Mouse (Mus musculus): ENCODE results near the gene Pgls.

Pgls gene

GRCm38 (mm10) chr8:71591471-71592373, at the start of gene Pgls:
TSS of gene Pgls (plus strand) at chr8:71592176.
- DNase-seq: peak; percentile 98

DNA sequence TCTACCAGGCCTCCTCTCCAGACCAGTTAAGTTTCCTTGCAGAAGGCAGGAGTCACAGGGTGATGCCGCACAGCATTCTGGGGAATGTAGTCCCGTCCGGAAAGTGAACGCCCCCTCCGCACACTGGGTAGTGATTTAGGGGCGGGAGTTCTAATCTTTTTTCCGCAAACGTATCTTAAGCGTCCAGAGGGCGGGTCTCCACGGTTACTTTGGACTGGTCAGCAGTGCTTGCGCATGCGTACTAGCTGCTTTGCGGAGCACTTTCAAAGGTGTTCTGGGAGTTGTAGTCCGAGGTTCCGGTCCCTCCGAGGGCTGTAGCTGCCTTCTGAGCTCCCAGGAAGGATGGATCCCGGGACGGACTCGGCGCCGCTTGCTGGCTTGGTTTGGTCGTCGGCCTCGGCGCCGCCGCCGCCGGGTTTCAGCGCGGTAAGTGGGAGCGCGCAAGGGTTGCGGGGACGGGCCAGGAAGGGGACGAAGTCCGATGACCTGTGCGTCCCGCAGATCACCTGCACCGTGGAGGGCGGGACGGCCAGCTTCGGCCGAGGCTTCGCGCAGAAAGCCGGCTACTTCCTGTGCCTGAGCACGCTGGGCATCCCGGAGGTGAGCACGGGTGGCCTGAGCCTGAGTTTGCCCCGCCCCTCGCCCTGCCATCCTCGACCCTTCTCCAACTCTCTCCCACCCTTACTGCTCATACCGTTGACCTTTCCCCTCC, 49.2 kb upstream of the Pgls start, which contains the start of gene Mvb12a:
Mvb12a (plus strand) TSS at position 291 of the 712 bp plus-strand sequence.
- DNase-seq: peak; percentile 99

DNA sequence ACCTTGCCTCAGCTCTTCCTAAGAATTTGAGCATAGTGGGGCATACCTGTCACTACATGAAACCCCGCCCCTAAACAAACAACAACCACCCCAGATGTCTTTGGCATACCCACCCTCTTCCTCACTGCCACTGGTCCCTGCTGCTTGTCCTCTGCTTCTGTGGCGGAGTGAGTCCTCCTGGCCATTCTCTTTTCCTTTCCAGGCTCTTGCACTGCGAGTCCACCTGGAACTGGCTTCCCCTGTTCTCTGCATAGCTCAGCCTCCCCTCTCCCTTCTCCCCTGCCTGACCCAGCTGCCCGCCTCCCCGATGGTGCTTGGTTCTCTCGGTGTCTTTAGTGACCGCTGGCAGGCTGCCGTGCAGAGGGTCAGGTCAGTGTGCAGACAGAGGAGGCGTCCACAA, 48.2 kb upstream of the Pgls start:
- no peak for DNase-seq

DNA sequence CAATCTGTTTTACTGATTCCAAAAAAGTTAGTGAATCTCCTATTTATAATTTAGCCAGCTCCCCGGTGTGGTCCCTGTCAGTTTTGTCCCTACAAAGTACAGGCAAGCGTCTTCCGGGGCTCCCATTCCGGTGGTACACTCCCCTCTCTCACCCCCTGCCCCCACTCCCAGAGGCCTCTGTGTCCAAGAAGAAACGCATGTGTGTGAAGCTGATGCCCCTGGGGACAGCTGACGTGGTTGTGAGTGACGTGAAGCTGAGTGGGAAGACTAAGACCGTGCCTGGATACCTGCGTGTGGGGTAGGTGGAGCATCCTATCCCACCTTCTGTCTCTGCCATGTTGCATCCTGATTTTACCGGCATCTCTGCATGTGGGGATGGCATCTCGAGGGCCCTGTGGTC, 46.9 kb upstream of the Pgls start:
- no peak for DNase-seq

- no peak for DNase-seq
Observed at GRCm38 (mm10) chr8:71547590-71547989, 44.4 kb upstream of the Pgls start.

DNA sequence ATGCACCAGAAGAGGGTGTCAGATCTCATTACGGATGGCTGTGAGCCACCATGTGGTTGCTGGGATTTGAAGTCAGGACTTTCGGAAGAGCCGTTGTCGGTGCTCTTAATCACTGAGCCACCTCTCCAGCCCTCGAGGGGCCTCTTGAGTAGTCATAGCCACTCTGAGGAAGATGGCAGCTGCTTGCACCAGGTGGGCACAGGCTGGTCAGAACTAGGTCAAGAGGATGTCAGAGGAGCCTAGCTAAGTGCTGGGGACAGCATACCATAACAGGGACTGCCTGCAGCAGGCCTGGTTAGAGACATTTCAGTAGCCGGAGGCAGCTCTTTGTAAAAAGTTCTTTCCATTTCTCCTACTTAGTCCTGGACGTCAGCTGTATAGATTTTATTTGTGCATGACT, 41.2 kb upstream of the Pgls start:
- no peak for DNase-seq

- no peak for DNase-seq
Observed at GRCm38 (mm10) chr8:71552770-71553169, 39.2 kb upstream of the Pgls start.

DNA sequence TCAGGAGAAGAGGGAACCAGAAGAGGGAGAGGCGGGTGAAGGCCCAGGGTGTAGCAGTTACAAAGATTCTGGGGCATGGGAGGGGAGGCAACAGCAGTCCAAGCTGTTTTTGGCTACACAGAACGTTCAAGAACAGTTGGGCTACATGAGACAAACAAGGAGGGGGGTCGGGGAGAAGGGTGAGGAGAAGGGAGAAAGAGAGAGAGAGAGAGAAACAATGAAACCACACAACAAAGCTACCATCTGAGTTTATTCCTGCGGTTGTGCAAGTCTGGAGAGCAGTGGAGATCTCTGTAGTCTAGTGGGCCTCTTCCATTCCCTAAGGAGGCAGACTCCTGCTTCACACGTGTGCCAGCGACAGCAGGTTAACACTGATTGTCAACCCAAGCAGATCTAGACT, 38.0 kb upstream of the Pgls start:
- no peak for DNase-seq

DNA sequence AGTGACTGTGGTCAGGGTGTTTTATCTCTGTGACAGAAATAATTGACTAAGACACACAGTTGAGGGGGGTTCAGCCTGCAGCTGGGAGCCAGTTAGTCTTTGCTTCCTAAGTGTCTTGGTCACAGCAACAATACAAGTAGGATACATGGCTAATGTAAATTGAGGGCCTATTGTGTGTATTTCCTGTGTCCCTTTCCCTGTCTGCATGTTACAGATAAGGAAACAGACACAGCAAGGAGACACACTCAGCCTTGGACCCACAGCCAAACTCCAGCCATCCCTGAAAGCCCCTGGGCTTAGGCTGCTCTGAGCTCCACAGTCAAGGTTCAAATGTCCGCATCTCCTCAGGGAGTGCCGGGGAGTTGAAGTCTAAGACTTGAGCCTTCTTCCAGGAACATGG, 37.3 kb upstream of the Pgls start:
- no peak for DNase-seq

- DNase-seq: peak; percentile 29
Observed at GRCm38 (mm10) chr8:71558071-71558957, 33.7 kb upstream of the Pgls start, which contains the start of gene Tmem221. TSS of gene Tmem221 (minus strand) at chr8:71558871.

GRCm38 (mm10) chr8:71558958-71559690, 32.9 kb upstream of the Pgls start:
- DNase-seq: peak; percentile 88

GRCm38 (mm10) chr8:71560071-71560470, 31.9 kb upstream of the Pgls start:
- DNase-seq: no peak

DNA sequence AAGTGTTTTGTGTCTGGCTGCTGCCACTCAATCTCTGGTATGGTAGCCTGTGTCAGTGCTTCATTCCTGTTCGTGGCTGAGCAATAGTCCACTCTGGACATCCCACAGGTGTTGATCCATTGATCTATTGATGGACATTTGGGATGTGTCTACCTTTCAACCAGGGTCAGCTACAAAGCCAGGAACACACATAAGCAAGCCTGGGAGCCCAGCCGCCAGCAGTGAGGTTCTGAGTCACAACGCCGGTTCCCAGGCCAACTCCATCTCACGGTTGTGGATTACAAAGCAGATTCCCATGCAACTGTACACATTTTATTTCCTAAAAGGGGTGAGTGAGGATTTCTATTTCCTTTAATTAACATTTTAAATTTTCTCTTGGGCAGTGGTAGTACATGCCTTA, 31.2 kb upstream of the Pgls start:
- no peak for DNase-seq

DNA sequence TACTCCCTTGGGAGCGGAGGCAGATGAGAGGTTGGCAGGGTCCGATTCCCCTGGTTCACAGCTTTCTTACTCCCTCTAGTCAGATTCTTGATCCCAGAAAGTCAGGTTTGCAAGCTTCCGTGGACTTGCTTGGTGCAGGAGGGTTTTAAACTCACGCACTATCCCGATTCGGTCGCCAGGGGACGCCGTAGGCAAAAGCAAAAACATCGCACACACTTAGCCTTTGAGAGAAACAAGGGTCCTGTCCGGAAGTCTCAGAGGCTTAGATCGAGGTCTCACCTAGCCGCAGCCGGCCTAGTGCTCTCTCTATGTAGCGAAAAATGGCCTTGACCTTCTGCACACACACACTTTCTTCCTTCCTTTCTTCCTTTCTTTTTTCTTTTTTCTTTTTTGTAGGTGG, 30.6 kb upstream of the Pgls start:
- DNase-seq: peak; percentile 83

DNA sequence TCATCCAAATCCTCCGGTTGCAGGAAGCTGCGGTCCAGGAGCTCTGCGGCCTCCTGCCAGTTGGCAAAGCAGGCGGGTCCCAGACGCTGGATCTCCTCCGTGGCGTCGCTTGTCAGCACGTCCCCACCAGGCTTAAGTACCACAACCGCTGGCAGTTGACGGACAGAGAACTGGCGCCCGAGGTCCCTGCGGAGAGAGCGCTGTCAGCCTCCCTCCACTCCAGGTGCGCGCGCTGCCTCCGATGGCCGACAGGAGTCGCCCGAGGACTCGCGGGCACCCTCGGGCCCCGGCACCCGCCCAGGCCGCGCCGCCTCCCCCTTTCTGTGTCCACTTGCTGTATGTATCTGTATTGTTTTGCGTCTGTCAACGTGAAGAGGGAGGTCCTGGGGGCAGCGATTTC, 29.2 kb upstream of the Pgls start:
- peak; percentile 76 for DNase-seq

GRCm38 (mm10) chr8:71563992-71564391, 28.0 kb upstream of the Pgls start:
- no peak for DNase-seq

GRCm38 (mm10) chr8:71566501-71566900, 25.5 kb upstream of the Pgls start, which contains the start of gene Nxnl1:
TSS of gene Nxnl1 (minus strand) at chr8:71566601.
- no peak for DNase-seq

GRCm38 (mm10) chr8:71567587-71567986, 24.4 kb upstream of the Pgls start:
- no peak for DNase-seq

DNA sequence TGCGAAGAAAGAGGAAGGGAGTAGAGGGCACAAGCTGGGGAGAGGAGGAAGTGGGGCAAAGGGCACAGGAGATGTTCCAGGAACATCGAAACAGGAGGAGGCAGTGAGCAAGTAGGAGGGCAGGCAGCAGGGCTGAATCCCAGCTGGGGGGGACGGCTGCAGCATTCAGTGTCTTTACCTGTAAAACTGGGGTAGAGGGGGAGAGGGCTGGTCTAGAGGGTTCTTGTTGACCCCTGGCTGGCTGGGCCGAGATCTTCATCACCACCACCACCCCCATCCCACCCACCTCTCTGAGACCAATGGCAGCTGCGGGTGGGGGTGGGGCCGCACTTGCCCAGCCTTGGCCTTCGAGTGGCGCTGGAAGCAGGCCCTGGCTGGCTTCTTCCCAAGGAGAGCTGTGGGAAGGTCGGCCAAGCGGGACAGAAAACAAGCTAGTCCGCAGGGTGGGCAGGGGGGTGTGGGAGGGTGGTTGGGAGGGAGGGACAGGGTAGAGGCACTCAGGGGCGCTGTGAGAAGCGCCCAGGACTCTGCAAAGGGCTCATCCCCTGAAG, 23.5 kb upstream of the Pgls start, which contains the start of gene Slc27a1:
Slc27a1 (plus strand) TSS at position 496 of the 551 bp plus-strand sequence.
- no peak for DNase-seq

- no peak for DNase-seq
Observed at GRCm38 (mm10) chr8:71568941-71569340, 23.0 kb upstream of the Pgls start.
